Mouse (Mus musculus) ovary, postnatal 14 days (tissue): ENCODE results near the gene Cd69.

Experiments
- DNase-seq: peaks from one replicate; pipeline ENCODE4 v3.0.0; 2022; ENCODE audit warnings: low spot score

Gene Cd69

DNA sequence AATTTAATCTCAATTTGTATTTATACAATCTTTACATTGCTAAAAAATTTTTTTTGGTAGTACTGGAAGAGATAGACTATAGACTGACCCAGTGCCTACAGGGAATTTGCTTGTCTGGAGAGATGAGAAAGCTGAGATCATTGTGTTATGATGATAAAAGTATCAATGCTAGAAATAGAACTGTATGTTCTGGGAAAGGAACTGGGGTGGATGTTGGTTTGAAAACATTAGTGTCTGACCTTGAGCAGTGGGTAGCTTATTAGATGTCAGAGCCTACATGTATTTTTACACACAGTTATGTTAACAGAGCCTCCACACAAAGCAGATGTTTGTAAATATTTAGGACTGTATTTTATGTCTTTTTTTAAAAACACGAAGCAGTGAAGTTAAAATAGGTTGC, 51.1 kb downstream of the Cd69 start:
- no peak for DNase-seq

DNA sequence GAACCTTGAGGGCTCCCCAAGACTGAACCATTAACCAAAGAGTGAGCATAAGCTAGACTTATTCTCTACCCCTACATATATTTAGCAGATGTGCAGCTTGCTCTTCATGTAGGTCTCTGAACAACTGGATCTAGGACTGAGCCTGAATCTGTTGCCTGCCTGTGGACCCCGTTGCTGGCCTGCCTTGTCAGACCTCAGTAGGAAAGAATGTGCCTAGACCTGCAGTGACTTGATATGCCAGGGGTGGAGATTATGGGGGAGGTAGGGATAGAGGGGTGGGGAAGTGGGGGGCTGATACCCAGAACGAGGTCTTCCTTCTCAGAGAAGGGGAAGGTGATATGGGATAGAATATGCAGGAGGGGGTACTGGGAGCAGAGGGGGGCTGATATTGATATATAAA, 51.6 kb downstream of the Cd69 start:
- DNase-seq: no peak

DNA sequence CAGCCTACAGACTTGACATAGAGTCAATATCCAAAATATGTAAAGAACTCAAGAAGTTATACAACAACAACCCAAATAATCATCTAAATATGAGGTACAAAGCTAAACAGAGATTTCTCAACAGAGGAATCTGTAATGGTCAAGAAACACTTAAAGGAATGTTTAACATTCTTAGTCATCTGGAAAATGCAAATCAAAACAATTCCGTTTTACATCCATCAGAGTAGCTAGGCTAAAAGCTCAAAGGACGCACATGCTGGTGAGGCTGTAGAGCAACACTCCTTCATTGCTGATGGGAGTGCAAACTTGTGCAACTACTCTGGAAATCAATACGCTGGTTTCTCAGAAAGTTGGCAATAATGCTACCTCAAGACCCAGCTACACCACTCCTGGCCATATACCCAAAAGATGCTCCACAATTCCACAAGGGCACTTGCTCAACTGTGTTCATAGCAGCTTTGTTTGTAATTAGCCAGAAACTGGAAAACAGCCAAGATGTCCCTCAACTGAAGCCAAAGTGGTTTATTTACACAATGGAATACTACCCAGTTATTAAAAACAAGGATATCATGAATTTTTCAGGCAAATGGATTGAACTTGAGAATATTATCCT, 52.9 kb downstream of the Cd69 start:
- DNase-seq: no peak

- no peak for DNase-seq
Observed at GRCm38 (mm10) chr6:129221053-129221452, 54.2 kb downstream of the Cd69 start.

DNA sequence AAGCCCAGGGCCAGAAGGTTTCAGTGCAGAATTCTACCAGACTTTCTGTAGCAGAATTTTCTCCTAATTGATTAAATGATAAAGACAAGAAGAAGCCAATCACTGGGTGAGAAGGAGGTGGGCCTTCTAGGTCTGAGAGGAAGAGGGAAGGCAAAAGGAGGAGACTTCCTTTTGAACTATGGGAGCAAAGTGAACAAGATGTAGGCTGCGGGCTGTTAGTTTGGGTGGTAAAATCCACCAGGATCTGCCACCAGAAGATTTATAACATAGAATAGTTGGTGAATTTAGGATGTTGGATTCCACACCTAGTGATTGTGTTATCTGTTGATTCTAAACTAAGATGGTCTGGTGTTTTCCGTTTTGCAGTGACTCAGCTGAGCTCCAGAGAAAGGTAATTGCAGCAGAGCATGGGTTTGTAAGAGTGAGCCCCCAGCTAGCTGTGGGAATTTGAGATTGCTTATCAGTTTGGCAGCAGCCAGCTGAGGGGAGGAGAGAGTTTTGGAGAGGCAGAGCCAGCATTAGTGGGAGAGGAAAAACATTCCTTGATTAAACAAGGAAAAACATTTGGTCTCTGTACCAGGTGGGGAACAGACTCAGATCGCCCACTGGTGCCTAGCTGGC, 55.2 kb downstream of the Cd69 start:
- no peak for DNase-seq

DNA sequence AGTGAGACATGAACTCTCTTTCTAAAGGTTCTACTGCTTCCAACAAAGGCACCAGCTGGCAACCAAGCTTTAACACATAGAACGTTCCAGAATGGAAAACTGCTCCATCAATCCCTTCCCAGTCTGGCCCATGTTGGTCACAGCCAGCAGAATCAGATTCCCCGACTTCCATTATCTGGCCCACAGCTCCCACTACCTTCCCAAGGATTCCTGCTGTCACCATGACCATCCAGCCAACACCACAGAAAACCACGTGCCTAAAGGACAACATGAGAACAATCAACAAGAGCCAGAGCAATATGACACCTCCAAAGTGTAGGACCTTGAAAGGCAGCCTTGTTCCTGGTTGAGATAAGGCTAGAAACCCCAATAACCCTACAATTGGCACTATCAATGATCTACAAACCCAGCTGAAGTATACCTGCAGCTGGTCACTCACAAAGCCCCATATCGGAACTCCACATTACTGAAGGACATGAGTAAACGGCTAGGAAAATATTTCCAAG, 57.0 kb downstream of the Cd69 start:
- no peak for DNase-seq
